Mouse (Mus musculus): ENCODE measurements around the gene Dscaml1.

Dscaml1 gene

GRCm38 (mm10) chr9:45454889-45455610 is 28.6 kb downstream of the Dscaml1 start:
- no peak for DNase-seq (ENCODE audit: low read depth, low spot score)

GRCm38 (mm10) chr9:45457200-45457599 is 30.8 kb downstream of the Dscaml1 start:
- DNase-seq (ENCODE audit: low read depth, low spot score) = no peak

GRCm38 (mm10) chr9:45458363-45458762 is 31.9 kb downstream of the Dscaml1 start:
- no peak for DNase-seq (ENCODE audit: low read depth, low spot score)

GRCm38 (mm10) chr9:45465396-45466019 is 39.1 kb downstream of the Dscaml1 start:
- DNase-seq (ENCODE audit: low read depth, low spot score) = no peak

GRCm38 (mm10) chr9:45468235-45468634 is 41.8 kb downstream of the Dscaml1 start:
- no peak for DNase-seq (ENCODE audit: low read depth, low spot score)

GRCm38 (mm10) chr9:45470746-45471471 is 44.5 kb downstream of the Dscaml1 start:
- no peak for DNase-seq (ENCODE audit: low read depth, low spot score)

GRCm38 (mm10) chr9:45471691-45472090 is 45.3 kb downstream of the Dscaml1 start:
- no peak for DNase-seq (ENCODE audit: low read depth, low spot score)

GRCm38 (mm10) chr9:45474874-45475273 is 48.4 kb downstream of the Dscaml1 start:
- no peak for DNase-seq (ENCODE audit: low read depth, low spot score)

- no peak for DNase-seq (ENCODE audit: low read depth, low spot score)
These were observed 54.5 kb downstream of the Dscaml1 start for GRCm38 (mm10) chr9:45480936-45481335.

- DNase-seq (ENCODE audit: low read depth, low spot score) = no peak
These were observed 60.2 kb downstream of the Dscaml1 start for GRCm38 (mm10) chr9:45486665-45487074.

- no peak for DNase-seq (ENCODE audit: low read depth, low spot score)
These were observed 60.9 kb downstream of the Dscaml1 start for GRCm38 (mm10) chr9:45487179-45487801.

GRCm38 (mm10) chr9:45490899-45491298 is 64.5 kb downstream of the Dscaml1 start:
- no peak for DNase-seq (ENCODE audit: low read depth, low spot score)

GRCm38 (mm10) chr9:45494889-45495288 is 68.5 kb downstream of the Dscaml1 start:
- DNase-seq (ENCODE audit: low read depth, low spot score) = peak; percentile 3

- DNase-seq (ENCODE audit: low read depth, low spot score) = no peak
These were observed 69.9 kb downstream of the Dscaml1 start for GRCm38 (mm10) chr9:45496340-45496739.

GRCm38 (mm10) chr9:45496944-45497343 is 70.5 kb downstream of the Dscaml1 start:
- no peak for DNase-seq (ENCODE audit: low read depth, low spot score)

- DNase-seq (ENCODE audit: low read depth, low spot score) = peak; percentile 2
These were observed 72.8 kb downstream of the Dscaml1 start for GRCm38 (mm10) chr9:45499267-45499666.

GRCm38 (mm10) chr9:45500071-45500595 is 73.7 kb downstream of the Dscaml1 start:
- no peak for DNase-seq (ENCODE audit: low read depth, low spot score)

- DNase-seq (ENCODE audit: low read depth, low spot score) = no peak
These were observed 75.0 kb downstream of the Dscaml1 start for GRCm38 (mm10) chr9:45501295-45501927.

- DNase-seq (ENCODE audit: low read depth, low spot score) = no peak
These were observed 75.7 kb downstream of the Dscaml1 start for GRCm38 (mm10) chr9:45501963-45502641.

GRCm38 (mm10) chr9:45504977-45505376 is 78.5 kb downstream of the Dscaml1 start:
- no peak for DNase-seq (ENCODE audit: low read depth, low spot score)

- no peak for DNase-seq (ENCODE audit: low read depth, low spot score)
These were observed 79.1 kb downstream of the Dscaml1 start for GRCm38 (mm10) chr9:45505487-45505939.
